19 mouse cellular contexts compared by ENCODE assay signal in the genomic region with DNA sequence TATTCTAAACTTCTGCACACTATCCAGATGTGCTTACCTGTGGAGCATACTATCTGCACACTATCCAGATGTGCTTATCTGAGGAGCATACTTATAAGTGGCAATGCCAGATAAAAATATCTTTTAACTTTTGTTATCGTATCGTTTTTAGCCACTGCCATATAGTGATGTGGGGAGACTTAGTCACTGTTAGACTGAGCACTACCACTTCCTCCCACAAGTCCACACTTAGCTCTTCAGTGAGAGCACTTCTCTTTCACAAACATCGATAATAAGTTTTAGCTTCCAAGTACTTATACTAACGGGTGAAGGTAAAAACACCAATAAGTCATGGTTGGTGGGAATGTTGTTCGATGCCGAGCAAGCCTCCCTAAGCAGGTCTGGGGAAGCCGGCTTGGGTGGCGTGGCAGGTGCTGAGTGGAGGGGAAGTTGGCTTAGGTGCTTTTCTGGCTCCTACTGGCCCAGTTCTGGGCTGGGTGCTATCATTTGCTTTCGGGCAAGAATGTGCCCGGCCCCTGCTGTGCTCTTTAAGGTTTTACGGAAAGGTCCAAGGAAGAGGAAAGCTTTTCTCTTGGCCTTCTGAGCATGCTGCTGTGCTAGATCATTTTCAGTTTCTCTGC. TPM values are rescaled to one million over a fixed set of nuclear protein-coding genes. Genes with fewer than 3 reads are reported as not detected.
A peak's percentile ranks its signal among the peaks of the same experiment; 100 is the strongest.
DNase-seq lines count a peak whose midpoint lies in the region; ATAC-seq and TF ChIP-seq lines count a peak whose summit lies in the region.
"Had no signal": no experiment of that assay in that cellular context is flagged by ENCODE, and none has a peak within 500 bp of the region (broad histone marks: within the 10 kb centered on the region; RNA-seq: fewer than 3 reads in every experiment).

No protein-coding gene starts in this region.

- peak; percentile 69 for ATAC-seq in frontal cortex, adult (ENCODE audit: low TSS enrichment)
- no peak for ATAC-seq in midbrain, embryonic 11.5 days (ENCODE audit: low FRiP score)
- ATAC-seq in midbrain, embryonic 13.5 days = no peak
- peak; percentile 52 for ATAC-seq in megakaryocyte progenitor cell, adult 5-6 weeks (replicated peaks; ENCODE audit: poor library complexity)
- no peak for ATAC-seq in stomach, postnatal 0 days (ENCODE audit: low FRiP score, low TSS enrichment)
- ATAC-seq in lung, postnatal 0 days = no peak
- ATAC-seq: forebrain, embryonic 16.5 days; hindbrain, embryonic 16.5 days; inflammation-experienced regulatory T-cells, adult 6 months had no signal

- H3K4me2 ChIP-seq in midbrain, embryonic 11.5 days = no peak overlapping the region
- no peak overlapping the region for H3K4me2 ChIP-seq in midbrain, embryonic 13.5 days (replicated peaks)
- no peak overlapping the region for H3K4me2 ChIP-seq in stomach, postnatal 0 days (replicated peaks; ENCODE audit: low read depth)
- no peak overlapping the region for H3K4me2 ChIP-seq in lung, postnatal 0 days (replicated peaks; ENCODE audit: low read depth, low read length)
- H3K4me2 ChIP-seq: embryonic facial prominence, embryonic 12.5 days; heart, embryonic 13.5 days; hindbrain, embryonic 12.5 days had no signal

- WGBS in midbrain, embryonic 11.5 days = 91% methylated on average over 11 of the region's 11 CpGs
- WGBS in midbrain, embryonic 13.5 days = 90% methylated on average over 11 of the region's 11 CpGs
- WGBS in stomach, postnatal 0 days = 87% methylated on average over 11 of the region's 11 CpGs
- WGBS in lung, postnatal 0 days = 78% methylated on average over 11 of the region's 11 CpGs

- no peaks in the 10 kb centered on the region for H3K36me3 ChIP-seq in midbrain, embryonic 11.5 days (ENCODE audit: control insufficient read depth, insufficient read depth, low read length)
- H3K36me3 ChIP-seq in midbrain, embryonic 13.5 days = no peaks in the 10 kb centered on the region
- no peaks in the 10 kb centered on the region for H3K36me3 ChIP-seq in stomach, postnatal 0 days (ENCODE audit: control insufficient read depth, insufficient read depth, low read length)
- no peaks in the 10 kb centered on the region for H3K36me3 ChIP-seq in lung, postnatal 0 days (ENCODE audit: insufficient read depth, low read length)
- H3K36me3 ChIP-seq: embryonic facial prominence, embryonic 12.5 days; heart, embryonic 13.5 days; hindbrain, embryonic 12.5 days had no signal

- no peak overlapping the region for H3K9ac ChIP-seq in midbrain, embryonic 11.5 days (ENCODE audit: low read length)
- no peak overlapping the region for H3K9ac ChIP-seq in midbrain, embryonic 13.5 days (replicated peaks)
- no peak overlapping the region for H3K9ac ChIP-seq in stomach, postnatal 0 days (ENCODE audit: low read length)
- H3K9ac ChIP-seq in lung, postnatal 0 days (replicated peaks; ENCODE audit: low read depth) = no peak overlapping the region
- H3K9ac ChIP-seq: embryonic facial prominence, embryonic 12.5 days; heart, embryonic 13.5 days; hindbrain, embryonic 12.5 days had no signal

- H3K27me3 ChIP-seq in midbrain, embryonic 11.5 days (ENCODE audit: control insufficient read depth, insufficient read depth, low read length) = no peaks in the 10 kb centered on the region
- no peaks in the 10 kb centered on the region for H3K27me3 ChIP-seq in midbrain, embryonic 13.5 days
- no peaks in the 10 kb centered on the region for H3K27me3 ChIP-seq in stomach, postnatal 0 days (ENCODE audit: control insufficient read depth, insufficient read depth, low read length)
- no peaks in the 10 kb centered on the region for H3K27me3 ChIP-seq in lung, postnatal 0 days (replicated peaks; ENCODE audit: insufficient read depth, low read length)
- H3K27me3 ChIP-seq: embryonic facial prominence, embryonic 12.5 days; heart, embryonic 13.5 days; hindbrain, embryonic 12.5 days had no signal

- H3K4me1 ChIP-seq in midbrain, embryonic 11.5 days (ENCODE audit: control insufficient read depth, insufficient read depth, low read length) = peaks cover 6% of the 10 kb centered on the region
- H3K4me1 ChIP-seq in midbrain, embryonic 13.5 days (replicated peaks) = peaks cover 9% of the 10 kb centered on the region
- H3K4me1 ChIP-seq in stomach, postnatal 0 days (replicated peaks; ENCODE audit: control insufficient read depth, insufficient read depth) = no peaks in the 10 kb centered on the region
- H3K4me1 ChIP-seq in lung, postnatal 0 days (ENCODE audit: insufficient read depth, low read depth, low read length) = no peaks in the 10 kb centered on the region
- H3K4me1 ChIP-seq: embryonic facial prominence, embryonic 12.5 days; heart, embryonic 13.5 days had no signal

- TF ChIP-seq EP300 in stomach, postnatal 0 days (optimal IDR thresholded peaks at IDR 0.05) = no peak
- no peak for TF ChIP-seq EP300 in lung, postnatal 0 days (IDR thresholded peaks at IDR 0.05)

- DNase-seq in frontal cortex, postnatal 14 days (ENCODE audit: low spot score in 2 of 2) = no peak
- DNase-seq in midbrain, embryonic 11.5 days (ENCODE audit: low spot score, missing footprints) = peak; percentile 53
- no peak for DNase-seq in stomach, postnatal 0 days (ENCODE audit: low spot score)
- DNase-seq in lung, postnatal 0 days (ENCODE audit: low spot score) = no peak
- no peak for DNase-seq in urinary bladder, postnatal 36 days (ENCODE audit: low spot score in 2 of 2)
- DNase-seq: adrenal gland, adult 8-10 months; adrenal gland, postnatal 36 days; cerebellum, adult 2 months; cerebellum, postnatal 10 days; heart, postnatal 36 days had no signal

- TF ChIP-seq CTCF in stomach, postnatal 0 days (IDR thresholded peaks at IDR 0.05; ENCODE audit: low read depth) = no peak
- no peak for TF ChIP-seq CTCF in lung, postnatal 0 days (IDR thresholded peaks at IDR 0.05)

- H3K27ac ChIP-seq in midbrain, embryonic 11.5 days (ENCODE audit: low read depth, low read length) = no peak overlapping the region
- no peak overlapping the region for H3K27ac ChIP-seq in midbrain, embryonic 13.5 days
- H3K27ac ChIP-seq in stomach, postnatal 0 days (replicated peaks) = peak overlapping the region; percentile 35; the same call in 1 of the 2 replicates
- H3K27ac ChIP-seq in lung, postnatal 0 days (ENCODE audit: low read length) = no peak overlapping the region
- H3K27ac ChIP-seq: embryonic facial prominence, embryonic 12.5 days; heart, embryonic 13.5 days; hindbrain, embryonic 12.5 days had no signal

- H3K4me3 ChIP-seq in midbrain, embryonic 11.5 days (ENCODE audit: low read depth, low read length) = no peak overlapping the region
- H3K4me3 ChIP-seq in midbrain, embryonic 13.5 days (replicated peaks) = no peak overlapping the region
- H3K4me3 ChIP-seq in stomach, postnatal 0 days (ENCODE audit: low read depth, low read length) = no peak overlapping the region
- H3K4me3 ChIP-seq in lung, postnatal 0 days (ENCODE audit: low read depth, low read length) = no peak overlapping the region
- H3K4me3 ChIP-seq: embryonic facial prominence, embryonic 12.5 days; heart, embryonic 13.5 days; hindbrain, embryonic 12.5 days had no signal

- no peaks in the 10 kb centered on the region for H3K9me3 ChIP-seq in midbrain, embryonic 11.5 days (ENCODE audit: control insufficient read depth, low read length)
- H3K9me3 ChIP-seq in midbrain, embryonic 13.5 days = 0 out of 2 replicates have a peak, but pooled peaks cover 7% of the 10 kb centered on the region
- peaks cover 5% of the 10 kb centered on the region; the same call in 1 of the 2 replicates for H3K9me3 ChIP-seq in stomach, postnatal 0 days (ENCODE audit: control insufficient read depth, low read length)
- no peaks in the 10 kb centered on the region for H3K9me3 ChIP-seq in lung, postnatal 0 days (ENCODE audit: low read length)
- H3K9me3 ChIP-seq: hindbrain, embryonic 12.5 days had no signal

RNA-seq across cellular contexts. Expression of a gene that starts 18.7 kb away (rescaled TPM):
- 0.11 and 0.33 TPM in 2 replicates for polyA plus RNA-seq in midbrain, embryonic 11.5 days (2014; fragmentation: Nextera tagmentation; extraction: Ambion mirVana)
- 0.08 TPM in 1 of 2 replicates, not detected in the other for polyA plus RNA-seq in midbrain, embryonic 13.5 days (2015; fragmentation: Nextera tagmentation; extraction: Ambion mirVana)
- total RNA-seq in megakaryocyte progenitor cell, adult 5-6 weeks (2015) = not detected in 2 replicates
- not detected in 2 replicates for total RNA-seq in megakaryocyte progenitor cell, adult 5-6 weeks (2017)
- polyA plus RNA-seq in stomach, postnatal 0 days (2015; fragmentation: Nextera tagmentation; extraction: Ambion mirVana) = 43.0 and 50.7 TPM in 2 replicates
- 8.5 and 9.5 TPM in 2 replicates for polyA plus RNA-seq in lung, postnatal 0 days (2015; fragmentation: Nextera tagmentation; extraction: Ambion mirVana)
- polyA plus RNA-seq: forebrain, embryonic 16.5 days had no signal

Comparison
In these comparisons a context has a peak if more than half of its experiments do, and no peak if none do; other contexts are left out.
1. ATAC-seq: peak in frontal cortex, adult (single experiment) and megakaryocyte progenitor cell, adult 5-6 weeks (single experiment); none in midbrain, embryonic 11.5 days (single experiment), midbrain, embryonic 13.5 days (single experiment), stomach, postnatal 0 days (single experiment) and lung, postnatal 0 days (single experiment).